ENCODE assay signal across 29 mouse cellular contexts in the genomic region with DNA sequence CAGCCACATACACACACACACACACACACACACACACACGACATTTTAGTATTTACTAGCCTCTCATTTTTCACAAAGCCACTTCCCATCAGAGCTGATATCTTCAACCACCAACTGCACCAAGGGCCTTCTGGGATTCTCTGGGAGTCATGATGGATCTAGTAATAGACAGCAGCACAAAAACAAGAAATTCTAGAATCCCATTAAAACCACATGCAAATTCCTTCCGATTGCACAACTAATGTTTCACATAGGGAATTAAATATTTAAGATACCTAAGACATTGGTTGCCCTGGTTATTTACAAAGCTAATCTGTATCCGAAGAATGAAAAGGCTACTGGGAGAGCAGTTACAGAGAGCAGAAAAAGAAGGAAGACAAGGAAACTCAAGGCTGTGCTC. TPM values are rescaled to one million over a fixed set of nuclear protein-coding genes. Genes with fewer than 3 reads are reported as not detected.
DNase-seq lines count a peak whose midpoint lies in the region; ATAC-seq and TF ChIP-seq lines count a peak whose summit lies in the region.
"Had no signal": no experiment of that assay in that cellular context is flagged by ENCODE, and none has a peak within 500 bp of the region (broad histone marks: within the 10 kb centered on the region; RNA-seq: fewer than 3 reads in every experiment).

No protein-coding gene starts in this region.

- TF ChIP-seq POLR2A in embryonic fibroblast, embryonic 13.5 days (IDR thresholded peaks at IDR 0.05; ENCODE audit: low read depth, low read length) = no peak

- H3K9me3 ChIP-seq in hindbrain, embryonic 12.5 days (replicated peaks) = no peaks in the 10 kb centered on the region
- H3K9me3 ChIP-seq: embryonic facial prominence, embryonic 15.5 days; forebrain, embryonic 10.5 days; forebrain, embryonic 13.5 days; hindbrain, embryonic 13.5 days; intestine, embryonic 15.5 days had no signal

- TF ChIP-seq CTCF in embryonic fibroblast, embryonic 13.5 days (IDR thresholded peaks at IDR 0.05; ENCODE audit: borderline replicate concordance, insufficient read depth, low read length) = no peak

- peak; percentile 58 for DNase-seq in 3134 (ENCODE audit: extremely low read depth, insufficient read length, low spot score)
- DNase-seq in 3T3-L1 (ENCODE audit: low read depth, low spot score) = peak; percentile 90
- peak; percentile 76 for DNase-seq in NIH3T3 (ENCODE audit: low read depth)
- DNase-seq in ovary, postnatal 10 days (ENCODE audit: low spot score) = no peak
- DNase-seq in heart, adult 9 months (ENCODE audit: low spot score in 2 of 2) = no peak
- DNase-seq in kidney, postnatal 10 days = no peak
- DNase-seq: adrenal gland, adult 8-10 months; adrenal gland, postnatal 25 days; B cell, adult 2 months; cerebellum, adult 18-20 months; cerebellum, adult 9-10 months; cerebellum, postnatal 36 days; embryo, embryonic 11 days; gastrocnemius, postnatal 14 days; heart, adult 18-20 months; kidney, adult 11 months; kidney, adult 8-10 months had no signal

- no peak overlapping the region for H3K4me3 ChIP-seq in embryonic fibroblast, embryonic 13.5 days (ENCODE audit: insufficient read depth, low read length)
- H3K4me3 ChIP-seq in hindbrain, embryonic 12.5 days = no peak overlapping the region
- H3K4me3 ChIP-seq: embryonic facial prominence, embryonic 15.5 days; erythroblast, embryonic 14.5 days; forebrain, embryonic 10.5 days; forebrain, embryonic 13.5 days; hindbrain, embryonic 13.5 days; intestine, embryonic 15.5 days had no signal

- ATAC-seq in hindbrain, embryonic 12.5 days (ENCODE audit: low FRiP score) = no peak
- ATAC-seq: CD4-positive, CD25-positive, alpha-beta regulatory T cell, adult 4 months; forebrain, embryonic 13.5 days; forebrain, embryonic 16.5 days; hindbrain, embryonic 16.5 days; intestine, embryonic 15.5 days had no signal

- H3K27ac ChIP-seq in embryonic fibroblast, embryonic 13.5 days (ENCODE audit: insufficient read depth, low read length) = peak overlapping the region; percentile 97
- H3K27ac ChIP-seq in hindbrain, embryonic 12.5 days = no peak overlapping the region
- H3K27ac ChIP-seq: embryonic facial prominence, embryonic 15.5 days; forebrain, embryonic 10.5 days; forebrain, embryonic 13.5 days; hindbrain, embryonic 13.5 days; intestine, embryonic 15.5 days had no signal

- 85% methylated on average over 3 of the region's 3 CpGs for WGBS in hindbrain, embryonic 12.5 days

- H3K27me3 ChIP-seq in hindbrain, embryonic 12.5 days = no peaks in the 10 kb centered on the region
- H3K27me3 ChIP-seq: embryonic facial prominence, embryonic 15.5 days; forebrain, embryonic 13.5 days; hindbrain, embryonic 13.5 days; intestine, embryonic 15.5 days had no signal

- H3K4me2 ChIP-seq in hindbrain, embryonic 12.5 days (replicated peaks) = no peak overlapping the region
- H3K4me2 ChIP-seq: embryonic facial prominence, embryonic 15.5 days; forebrain, embryonic 13.5 days; heart, embryonic 11.5 days; hindbrain, embryonic 13.5 days; intestine, embryonic 15.5 days had no signal

- H3K9ac ChIP-seq in hindbrain, embryonic 12.5 days = no peak overlapping the region
- H3K9ac ChIP-seq: embryonic facial prominence, embryonic 15.5 days; forebrain, embryonic 13.5 days; hindbrain, embryonic 13.5 days; intestine, embryonic 15.5 days had no signal

- no peaks in the 10 kb centered on the region for H3K36me3 ChIP-seq in hindbrain, embryonic 12.5 days
- H3K36me3 ChIP-seq: embryonic facial prominence, embryonic 15.5 days; forebrain, embryonic 10.5 days; hindbrain, embryonic 13.5 days; intestine, embryonic 15.5 days had no signal

- H3K4me1 ChIP-seq in embryonic fibroblast, embryonic 13.5 days (ENCODE audit: control insufficient read depth, insufficient read depth, low read length) = peaks cover 18% of the 10 kb centered on the region
- no peaks in the 10 kb centered on the region for H3K4me1 ChIP-seq in hindbrain, embryonic 12.5 days
- H3K4me1 ChIP-seq: embryonic facial prominence, embryonic 15.5 days; forebrain, embryonic 10.5 days; forebrain, embryonic 13.5 days; hindbrain, embryonic 13.5 days; intestine, embryonic 15.5 days had no signal

RNA-seq across cellular contexts. Expression of gene Kcnab1, which starts 29.6 kb away (rescaled TPM):
- 10.8 and 15.4 TPM in 2 replicates for polyA plus RNA-seq in embryonic fibroblast, embryonic 13.5 days (2011; ENCODE audit: insufficient read length, low read depth, missing spikeins)
- 6.3 and 6.7 TPM in 2 replicates for polyA plus RNA-seq in hindbrain, embryonic 12.5 days (2016; fragmentation: Nextera tagmentation; extraction: Ambion mirVana)
- polyA plus RNA-seq: erythroblast, embryonic 14.5 days had no signal

Comparison
In these comparisons a context has a peak if more than half of its experiments do, and no peak if none do; other contexts are left out.
1. DNase-seq: peak in 3134 (single experiment), 3T3-L1 (single experiment) and NIH3T3 (single experiment); none in ovary, postnatal 10 days (single experiment), heart, adult 9 months (0 of 2) and kidney, postnatal 10 days (single experiment).